Mouse (Mus musculus): ENCODE results near the gene Rarg.

DNA sequence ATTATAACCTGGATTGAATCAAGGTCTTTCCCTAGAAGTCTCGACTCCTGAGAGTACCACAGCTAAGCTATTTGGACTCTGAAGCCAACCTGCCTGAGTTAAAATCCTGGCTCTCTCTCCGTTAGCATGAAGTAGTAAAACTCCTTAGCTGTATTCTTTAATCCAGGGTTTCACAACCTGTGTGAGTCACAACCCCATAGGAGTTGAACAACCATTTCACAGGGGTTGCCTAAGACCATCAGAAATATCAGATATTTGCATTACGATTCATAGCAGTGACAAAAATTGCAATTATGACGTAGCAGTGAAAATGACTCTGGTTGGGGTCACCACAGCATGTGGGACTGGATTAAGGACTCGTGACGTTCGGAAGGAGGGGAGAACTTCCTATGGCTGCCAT, 24.6 kb downstream of the Rarg start:
- TF ChIP-seq CTCF (conservative IDR thresholded peaks at IDR 0.05; ENCODE audit: low read length) (no peak), POU5F1 (IDR thresholded peaks at IDR 0.05; ENCODE audit: borderline replicate concordance, low read length) (no peak), NANOG (IDR thresholded peaks at IDR 0.05; ENCODE audit: borderline replicate concordance, low read length) (no peak)

Data from E14TG2a.4 (cell line).